Comparison of ENCODE assay signal across 21 mouse cellular contexts in the genomic region with DNA sequence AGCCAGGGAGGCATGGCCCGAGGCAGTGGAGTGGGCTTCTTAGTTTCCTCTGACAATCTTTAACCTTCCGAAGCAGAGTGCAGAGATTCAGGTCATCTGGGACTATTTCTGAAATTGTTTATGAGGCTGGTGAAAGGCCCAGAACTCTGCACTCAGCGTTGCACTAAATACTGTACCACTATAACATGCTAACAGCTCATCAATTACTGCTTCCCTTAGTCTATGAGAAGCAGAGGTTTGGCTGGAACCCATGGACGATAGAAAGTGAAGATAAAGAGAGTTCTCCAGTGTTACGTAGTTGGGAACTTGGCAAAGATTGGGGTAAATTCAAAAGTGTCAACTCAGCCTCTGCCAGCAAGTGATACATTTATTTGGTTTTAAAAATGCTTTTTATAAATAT. TPM values are rescaled to one million over a fixed set of nuclear protein-coding genes. Genes with fewer than 3 reads are reported as not detected.
DNase-seq lines count a peak whose midpoint lies in the region; ATAC-seq and TF ChIP-seq lines count a peak whose summit lies in the region.
"Had no signal": no experiment of that assay in that cellular context is flagged by ENCODE, and none has a peak within 500 bp of the region (broad histone marks: within the 10 kb centered on the region; RNA-seq: fewer than 3 reads in every experiment).

No protein-coding gene starts in this region.

- ATAC-seq in lung, embryonic 15.5 days (ENCODE audit: borderline replicate concordance, extremely low read depth, low FRiP score, low TSS enrichment), result peak; percentile 79; the same call in 1 of the 2 replicates
- ATAC-seq in lung, postnatal 0 days, result peak; percentile 18; the same call in 1 of the 2 replicates
- ATAC-seq: activated CD4-positive, CD25-positive, alpha-beta regulatory T cell, adult 4 months; forebrain, embryonic 13.5 days; forebrain, embryonic 15.5 days; forebrain, postnatal 0 days; Patski had no signal

- H3K27ac ChIP-seq in lung, embryonic 15.5 days, result peak overlapping the region; percentile 76
- peak overlapping the region; percentile 85 for H3K27ac ChIP-seq in lung, postnatal 0 days (ENCODE audit: low read length)
- H3K27ac ChIP-seq: embryonic facial prominence, embryonic 10.5 days; embryonic facial prominence, embryonic 12.5 days; forebrain, embryonic 13.5 days; forebrain, embryonic 15.5 days had no signal

- H3K27me3 ChIP-seq in lung, embryonic 15.5 days, result no peaks in the 10 kb centered on the region
- no peaks in the 10 kb centered on the region for H3K27me3 ChIP-seq in lung, postnatal 0 days (replicated peaks; ENCODE audit: insufficient read depth, low read length)
- H3K27me3 ChIP-seq: embryonic facial prominence, embryonic 12.5 days; forebrain, embryonic 13.5 days; forebrain, embryonic 15.5 days; Patski had no signal

- H3K36me3 ChIP-seq in lung, embryonic 15.5 days, result peaks cover 40% of the 10 kb centered on the region
- H3K36me3 ChIP-seq in lung, postnatal 0 days (ENCODE audit: insufficient read depth, low read length), result peaks cover 6% of the 10 kb centered on the region; the same call in 1 of the 2 replicates
- H3K36me3 ChIP-seq: G1E had no signal

- no peak for TF ChIP-seq CTCF in lung, postnatal 0 days (IDR thresholded peaks at IDR 0.05)

- H3K4me2 ChIP-seq in lung, embryonic 15.5 days, result no peak overlapping the region
- no peak overlapping the region for H3K4me2 ChIP-seq in lung, postnatal 0 days (replicated peaks; ENCODE audit: low read depth, low read length)
- H3K4me2 ChIP-seq: embryonic facial prominence, embryonic 12.5 days; forebrain, embryonic 13.5 days; forebrain, embryonic 15.5 days had no signal

- WGBS in lung, embryonic 15.5 days, result 38% methylated on average over 5 of the region's 5 CpGs
- WGBS in lung, postnatal 0 days, result 54% methylated on average over 5 of the region's 5 CpGs

- H3K9me3 ChIP-seq in lung, embryonic 15.5 days, result no peaks in the 10 kb centered on the region
- no peaks in the 10 kb centered on the region for H3K9me3 ChIP-seq in lung, postnatal 0 days (ENCODE audit: low read length)
- H3K9me3 ChIP-seq: embryonic facial prominence, embryonic 10.5 days; embryonic facial prominence, embryonic 12.5 days; forebrain, embryonic 13.5 days; forebrain, embryonic 15.5 days; G1E had no signal

- H3K9ac ChIP-seq in lung, embryonic 15.5 days, result no peak overlapping the region
- H3K9ac ChIP-seq in lung, postnatal 0 days (replicated peaks; ENCODE audit: low read depth), result no peak overlapping the region
- H3K9ac ChIP-seq: embryonic facial prominence, embryonic 12.5 days; forebrain, embryonic 13.5 days; forebrain, embryonic 15.5 days; forebrain, postnatal 0 days had no signal

- H3K4me3 ChIP-seq in lung, embryonic 15.5 days, result no peak overlapping the region
- H3K4me3 ChIP-seq in lung, postnatal 0 days (ENCODE audit: low read depth, low read length), result no peak overlapping the region
- H3K4me3 ChIP-seq: embryonic facial prominence, embryonic 10.5 days; embryonic facial prominence, embryonic 12.5 days; forebrain, embryonic 13.5 days; forebrain, embryonic 15.5 days had no signal

- H3K4me1 ChIP-seq in lung, embryonic 15.5 days, result peaks cover 11% of the 10 kb centered on the region
- H3K4me1 ChIP-seq in lung, postnatal 0 days (ENCODE audit: insufficient read depth, low read depth, low read length), result peaks cover 5% of the 10 kb centered on the region; the same call in 1 of the 2 replicates
- H3K4me1 ChIP-seq: embryonic facial prominence, embryonic 10.5 days; embryonic facial prominence, embryonic 12.5 days; forebrain, embryonic 13.5 days; forebrain, embryonic 15.5 days had no signal

- DNase-seq in lung, postnatal 4 days, result no peak
- DNase-seq in lung, postnatal 0 days (ENCODE audit: low spot score), result peak; percentile 50
- DNase-seq in lung, postnatal 14 days, result no peak
- DNase-seq in frontal cortex, postnatal 14 days (ENCODE audit: low spot score in 2 of 2), result no peak
- DNase-seq: adrenal gland, adult 8-10 months; adrenal gland, postnatal 14 days; adrenal gland, postnatal 36 days; cerebellum, adult 11-12 months; cerebellum, adult 2 months; cerebellum, adult 9-10 months; cerebellum, postnatal 10 days; cerebellum, postnatal 25 days; forebrain, postnatal 0 days had no signal

- TF ChIP-seq EP300 in lung, postnatal 0 days (IDR thresholded peaks at IDR 0.05), result 0 out of 2 replicates have a peak, but pooled peaks have one; percentile 28

RNA-seq across cellular contexts. Expression of a gene that starts 25.6 kb away (rescaled TPM):
- polyA plus RNA-seq in lung, embryonic 15.5 days (2015; fragmentation: Nextera tagmentation; extraction: Ambion mirVana), result 24.0 and 25.6 TPM in 2 replicates
- 14.0 and 16.9 TPM in 2 replicates for polyA plus RNA-seq in lung, postnatal 0 days (2015; fragmentation: Nextera tagmentation; extraction: Ambion mirVana)
